Mouse (Mus musculus) ES-E14 (cell line): ENCODE results near the gene Tubb3. TPM values are rescaled to one million over a fixed set of nuclear protein-coding genes. Genes with fewer than 3 reads are reported as not detected.
"Not testable (repeated sequence)": the region's sequence is repeated elsewhere in the genome, so short reads cannot be mapped to it uniquely, and the experiment has no call there.

Experiments used
- DNase-seq: peaks from one replicate; pipeline ENCODE4 v3.0.0-alpha.2; 2013; ENCODE audit warnings: low read depth, low spot score
- H3K27ac ChIP-seq: 2 replicates; pipeline ENCODE4 v1.5.1; 2012; ENCODE audit warnings: low read depth, mild to moderate bottlenecking, low read length, moderate library complexity, mixed read lengths; ENCODE audit not compliant: poor library complexity, insufficient read depth, severe bottlenecking
- H3K36me3 ChIP-seq: 2 replicates; pipeline ENCODE4 v1.6.1; 2012; ENCODE audit warnings: mild to moderate bottlenecking, low read length, moderate library complexity, mixed read lengths; ENCODE audit not compliant: control insufficient read depth, poor library complexity, insufficient read depth, severe bottlenecking
- H3K4me1 ChIP-seq, 2 experiments: fragments of 150-350 bp in 1 of 2; sonication (generic) in 1 of 2; 2 replicates each; pipeline ENCODE4 v1.6.1; 2012; ENCODE audit warnings: low read length in 2 of 2, mild to moderate bottlenecking in 1 of 2, mixed read lengths in 1 of 2; ENCODE audit not compliant: control insufficient read depth in 2 of 2, insufficient read depth in 2 of 2, poor library complexity in 1 of 2
- H3K4me3 ChIP-seq, 2 experiments: fragments of 150-350 bp in 1 of 2; sonication (generic) in 1 of 2; 2 replicates each; pipeline ENCODE4 v1.5.1; 2012; ENCODE audit warnings: low read length in 2 of 2, low read depth in 1 of 2, mild to moderate bottlenecking in 1 of 2, mixed read lengths in 1 of 2; ENCODE audit not compliant: insufficient read depth in 1 of 2, poor library complexity in 1 of 2, severe bottlenecking in 1 of 2
- H3K9ac ChIP-seq: 2 replicates; pipeline ENCODE4 v1.6.1; 2012; ENCODE audit warnings: low read depth, mild to moderate bottlenecking, low read length, mixed read lengths; ENCODE audit not compliant: poor library complexity, insufficient read depth, severe bottlenecking
- H3K9me3 ChIP-seq: fragments of 150-350 bp; sonication (generic); 2 replicates; pipeline ENCODE4 v1.6.1; 2012; ENCODE audit warnings: low read depth, mild to moderate bottlenecking, low read length; ENCODE audit not compliant: control insufficient read depth, insufficient read depth
- CHD2 ChIP-seq: IDR thresholded peaks from 2 replicates; pipeline ENCODE4 v1.6.1; 2014; ENCODE audit warnings: mild to moderate bottlenecking, low read depth, low read length, inconsistent platforms
- HCFC1 ChIP-seq: IDR thresholded peaks from 2 replicates; pipeline ENCODE4 v1.6.1; 2012; ENCODE audit warnings: low read length, inconsistent platforms, borderline replicate concordance; ENCODE audit not compliant: insufficient read depth
- MAFK ChIP-seq: IDR thresholded peaks from 2 replicates; pipeline ENCODE4 v1.6.1; 2014; ENCODE audit warnings: mild to moderate bottlenecking, low read depth, low read length, inconsistent platforms; ENCODE audit not compliant: insufficient read depth
- ZC3H11A ChIP-seq: IDR thresholded peaks from 2 replicates; pipeline ENCODE4 v1.6.1; 2012; ENCODE audit warnings: low read depth, mild to moderate bottlenecking, inconsistent platforms, low read length, borderline replicate concordance
- ZNF384 ChIP-seq: IDR thresholded peaks from 2 replicates; pipeline ENCODE4 v1.6.1; 2012; ENCODE audit warnings: low read depth, low read length, inconsistent platforms
- in situ Hi-C, 2 experiments: fragments of 600-800 bp; cut with MboI; formaldehyde crosslinking; loops; one replicate each; pipeline ENCODE4 v1.15.1; 2025; ENCODE audit warnings: low sequenced_read_pairs in 2 of 2, inconsistent platforms in 1 of 2; ENCODE audit not compliant: unreplicated experiment in 2 of 2
- total RNA-seq: library from RNA; depleted of rRNA; stranded (reverse); fragments of 300-350 nt; gene quantifications from 2 replicates; pipeline ENCODE4 v1.2.3, GENCODE M21; 2012

The Tubb3 gene
- total RNA-seq, 1 experiment, result 117 TPM

- H3K9me3 ChIP-seq, result no peaks in the 10 kb centered on the region
- no peak for TF ChIP-seq ZC3H11A
- TF ChIP-seq CHD2, result no peak
- no peak for TF ChIP-seq ZNF384
- no peak for TF ChIP-seq HCFC1
- no peak for TF ChIP-seq MAFK
- in situ Hi-C loops, result no loop called here
- H3K36me3 ChIP-seq, result peaks cover 20% of the 10 kb centered on the region; the same call in 1 of the 2 replicates
- H3K9ac ChIP-seq, result no peak overlapping the region
- no peak overlapping the region for H3K27ac ChIP-seq
- DNase-seq, result no peak
- no peaks in the 10 kb centered on the region for H3K4me1 ChIP-seq
- no peak overlapping the region for H3K4me3 ChIP-seq
Measured at GRCm38 (mm10) chr8:123428343-123428893, 17.2 kb downstream of the Tubb3 start.

DNA sequence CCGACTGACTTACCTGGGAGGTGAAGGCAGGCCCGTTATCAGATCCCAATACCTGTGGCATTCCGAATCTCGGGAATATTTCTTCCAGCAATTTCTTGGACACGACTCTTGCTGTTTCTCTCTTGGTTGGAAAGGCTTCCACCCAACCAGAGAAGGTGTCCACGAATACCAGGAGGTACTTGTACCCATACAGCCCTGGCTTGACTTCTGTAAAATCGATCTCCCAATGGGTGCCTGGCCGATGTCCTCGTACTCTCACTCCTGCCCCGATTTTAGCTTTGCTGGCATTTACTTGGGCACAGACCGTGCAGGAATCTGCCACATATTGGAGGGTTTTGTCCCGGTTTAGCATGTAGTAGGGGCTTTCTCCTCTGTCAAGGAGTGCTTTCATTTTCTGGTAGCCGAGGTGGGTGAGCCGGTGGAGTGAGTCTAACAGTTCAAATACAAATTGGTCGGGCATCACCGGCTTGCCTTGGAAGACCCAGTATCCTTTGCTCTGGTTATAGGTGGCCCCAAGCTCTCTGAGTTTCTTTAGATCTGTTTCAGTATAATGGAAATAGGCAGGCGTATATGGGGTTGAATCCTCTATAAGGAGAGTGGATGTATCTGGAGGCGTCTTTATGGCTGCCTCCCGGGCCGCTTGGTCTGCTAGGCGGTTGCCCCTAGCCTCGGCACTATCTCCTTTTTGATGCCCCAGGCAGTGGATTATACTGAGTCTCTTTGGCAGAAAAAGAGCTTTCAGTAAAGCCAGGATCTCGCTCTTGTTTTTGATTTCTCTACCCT lies 17.9 kb downstream of the Tubb3 start:
- Histone ChIP-seq H3K36me3 (peaks cover 20% of the 10 kb centered on the region; the same call in 1 of the 2 replicates), H3K9me3 (no peaks in the 10 kb centered on the region), H3K27ac (no peak overlapping the region), H3K9ac (no peak overlapping the region), H3K4me1 (no peaks in the 10 kb centered on the region), H3K4me3 (no peak overlapping the region)
- TF ChIP-seq ZNF384 (no peak), ZC3H11A (no peak), HCFC1 (no peak), CHD2 (no peak), MAFK (no peak)
- DNase-seq, result no peak
- in situ Hi-C loops, result no loop called here

- H3K4me3 ChIP-seq, H3K9me3 ChIP-seq, DNase-seq, H3K9ac ChIP-seq, in situ Hi-C loops, H3K27ac ChIP-seq, H3K4me1 ChIP-seq: not testable (repeated sequence)
- peaks cover 20% of the 10 kb centered on the region; the same call in 1 of the 2 replicates for H3K36me3 ChIP-seq
Measured at GRCm38 (mm10) chr8:123429722-123430013, 18.4 kb downstream of the Tubb3 start.

DNA sequence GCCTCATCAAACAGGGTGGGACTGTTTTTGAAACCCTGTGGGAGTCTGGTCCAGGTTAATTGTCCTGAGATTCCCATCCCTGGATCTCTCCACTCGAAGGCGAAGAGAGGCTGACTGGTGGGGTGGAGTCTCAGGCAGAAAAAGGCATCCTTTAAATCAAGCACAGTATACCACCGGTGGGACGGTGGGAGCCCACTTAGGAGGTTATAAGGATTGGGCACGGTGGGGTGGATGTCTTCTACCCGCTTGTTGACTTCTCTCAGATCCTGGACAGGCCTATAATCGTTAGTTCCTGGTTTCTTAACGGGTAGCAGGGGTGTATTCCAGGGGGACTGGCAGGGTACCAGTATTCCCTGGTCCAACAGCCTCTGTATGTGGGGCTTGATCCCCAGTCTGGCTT lies 19.7 kb downstream of the Tubb3 start:
- H3K4me3 ChIP-seq, H3K9ac ChIP-seq, DNase-seq, H3K27ac ChIP-seq, H3K4me1 ChIP-seq, H3K9me3 ChIP-seq, in situ Hi-C loops: not testable (repeated sequence)
- peaks cover 20% of the 10 kb centered on the region; the same call in 1 of the 2 replicates for H3K36me3 ChIP-seq

GRCm38 (mm10) chr8:123431616-123432365 lies 20.6 kb downstream of the Tubb3 start:
- in situ Hi-C loops, result no loop called here
- TF ChIP-seq CHD2 (no peak), MAFK (no peak), ZC3H11A (no peak), HCFC1 (no peak), ZNF384 (no peak)
- H3K9me3 ChIP-seq, result no peaks in the 10 kb centered on the region
- H3K4me1 ChIP-seq, result no peaks in the 10 kb centered on the region
- H3K4me3 ChIP-seq, result no peak overlapping the region
- peaks cover 18% of the 10 kb centered on the region; the same call in 1 of the 2 replicates for H3K36me3 ChIP-seq
- no peak for DNase-seq
- H3K9ac ChIP-seq, result no peak overlapping the region
- no peak overlapping the region for H3K27ac ChIP-seq
